Mouse (Mus musculus): ENCODE results near the gene Six1.

Gene Six1

DNA sequence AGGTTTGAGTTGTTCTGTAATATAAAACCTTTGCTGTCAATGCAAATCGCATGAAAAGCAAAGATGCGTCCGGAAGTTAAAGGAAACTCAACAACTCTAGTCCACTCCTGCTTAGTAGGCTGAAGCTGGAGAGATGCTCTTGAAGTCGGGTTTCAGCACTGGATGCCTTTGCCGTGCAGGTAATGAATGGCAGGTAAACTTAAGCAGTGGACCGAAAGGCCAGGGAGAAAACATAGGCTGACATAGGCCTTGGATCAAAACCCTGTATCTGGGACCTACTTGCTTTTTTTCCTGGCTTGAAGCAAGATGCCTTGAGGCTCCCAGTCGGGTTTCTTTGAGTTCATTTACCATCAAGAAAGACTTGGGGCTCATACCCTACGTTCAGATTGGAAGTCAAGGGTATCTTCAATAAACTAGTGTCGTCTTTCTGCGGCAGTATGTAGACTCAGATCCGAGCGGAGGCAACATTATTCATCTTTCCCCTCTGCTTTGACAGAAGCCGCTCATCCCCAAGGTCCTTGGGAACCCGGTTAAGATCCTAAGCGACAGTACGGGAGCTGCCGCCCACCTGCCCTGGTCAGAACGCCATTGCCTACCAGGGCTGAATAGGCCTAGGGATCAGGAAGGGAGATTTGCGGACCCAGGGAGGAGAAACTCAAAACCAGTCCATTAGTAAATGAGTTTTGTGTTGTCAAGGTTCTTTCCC is 4.0 kb downstream of the Six1 start:
- no peak for DNase-seq

DNA sequence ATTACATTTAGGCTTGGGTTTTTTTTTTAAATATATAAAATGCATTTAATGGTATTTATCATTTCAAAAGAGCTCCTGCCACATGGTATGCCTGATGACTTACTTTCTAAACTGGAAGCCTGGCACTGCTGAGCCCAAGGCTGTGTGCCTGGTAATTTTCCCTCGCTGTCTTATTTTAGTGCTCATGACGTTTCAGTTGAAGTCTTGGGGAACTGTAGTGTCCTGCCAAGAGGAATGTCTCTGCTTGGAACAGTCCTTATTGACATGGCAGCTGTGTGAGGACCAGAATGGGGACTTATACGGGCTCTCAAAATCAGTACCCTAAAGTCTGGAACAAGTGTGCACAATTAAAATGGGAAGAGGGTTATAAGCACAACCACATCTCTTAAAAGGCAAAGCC is 5.2 kb downstream of the Six1 start:
- DNase-seq: no peak

DNA sequence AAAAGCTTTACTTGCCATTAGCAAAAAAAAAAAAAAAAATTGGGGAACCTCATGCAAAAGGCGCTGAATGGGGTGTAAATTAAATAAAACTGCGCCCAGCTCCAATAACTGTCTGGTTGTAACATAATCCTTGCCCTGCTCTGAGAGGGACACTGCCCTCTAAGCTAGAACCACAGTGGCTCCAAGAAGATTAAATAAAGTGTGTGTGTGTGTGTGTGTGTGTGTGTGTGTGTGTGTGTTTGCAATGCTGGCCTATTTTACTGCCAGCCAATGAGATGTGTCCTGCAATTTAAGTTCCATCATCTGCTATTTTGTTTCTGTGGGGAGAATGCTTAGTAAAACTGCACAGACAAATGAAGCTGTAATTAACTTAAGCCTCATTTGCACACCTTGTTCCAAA is 6.1 kb downstream of the Six1 start:
- no peak for DNase-seq

DNA sequence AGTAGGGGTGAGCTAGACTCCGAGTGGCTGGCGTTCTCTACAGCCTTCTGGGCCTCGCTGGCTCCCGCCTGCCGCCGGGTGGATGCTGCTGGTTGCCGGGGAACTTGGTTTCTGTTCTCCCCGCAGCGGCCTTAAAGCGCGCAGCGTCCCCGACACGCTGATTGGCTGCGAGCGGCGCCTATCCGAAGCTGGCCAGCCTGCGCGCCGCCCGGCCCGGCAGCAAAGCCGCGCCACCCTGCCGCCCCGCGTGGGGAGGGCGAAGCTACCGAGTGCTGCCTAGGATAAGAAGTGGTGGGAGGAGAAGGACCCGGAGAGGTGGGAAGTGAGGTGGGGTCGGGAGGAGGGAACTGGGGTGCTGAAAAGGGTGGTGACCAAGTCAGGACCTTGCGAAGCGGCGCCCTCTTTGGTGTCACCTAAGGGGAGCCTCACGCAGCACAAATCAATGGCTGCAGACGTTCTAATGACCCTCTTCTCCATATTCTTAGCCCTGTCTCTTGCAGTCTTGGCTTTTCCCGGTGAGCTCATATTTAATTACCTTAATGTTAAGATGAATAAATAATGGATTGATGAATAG is 7.0 kb downstream of the Six1 start:
- DNase-seq: peak; percentile 71

DNA sequence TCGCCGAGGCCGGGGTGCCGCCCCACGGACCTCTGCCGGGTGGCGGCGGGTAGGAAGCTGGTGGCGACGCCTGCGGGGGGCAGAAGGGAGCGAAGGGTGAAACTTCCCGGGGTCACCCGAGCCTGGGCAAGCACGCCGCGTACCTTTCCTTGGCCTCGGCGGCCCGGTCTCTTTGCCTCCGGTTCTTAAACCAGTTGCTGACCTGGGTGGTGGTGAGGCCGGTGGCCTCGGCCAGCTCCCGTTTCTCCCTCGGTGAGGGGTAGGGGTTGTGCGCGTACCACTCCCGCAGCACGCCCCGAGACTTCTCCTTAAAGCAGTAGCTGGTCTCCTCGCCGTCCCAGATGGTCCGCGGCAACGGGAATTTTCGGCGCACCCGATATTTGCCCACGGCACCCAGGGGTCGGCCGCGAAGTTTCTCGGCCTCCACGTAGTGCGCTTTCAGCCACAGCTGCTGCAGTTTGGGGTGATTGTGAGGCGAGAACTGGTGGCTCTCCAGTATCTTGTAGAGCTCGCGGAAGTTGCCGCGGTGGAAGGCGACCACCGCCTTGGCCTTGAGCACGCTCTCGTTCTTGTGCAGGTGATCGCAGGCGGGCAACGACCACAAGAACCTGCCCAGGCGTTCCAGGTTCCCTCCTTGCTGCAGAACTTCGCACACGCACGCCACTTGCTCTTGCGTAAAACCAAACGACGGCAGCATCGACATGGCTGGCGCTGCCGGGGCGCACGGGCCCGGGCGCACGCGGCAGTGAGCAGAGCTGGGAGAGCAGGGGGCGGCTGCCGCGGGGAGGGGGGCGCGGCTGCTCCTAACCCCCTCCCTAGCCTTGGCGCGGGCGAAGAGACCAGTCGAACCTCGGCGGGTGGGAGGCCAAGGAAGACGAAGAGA is 7.7 kb downstream of the Six1 start:
- DNase-seq: no peak

DNA sequence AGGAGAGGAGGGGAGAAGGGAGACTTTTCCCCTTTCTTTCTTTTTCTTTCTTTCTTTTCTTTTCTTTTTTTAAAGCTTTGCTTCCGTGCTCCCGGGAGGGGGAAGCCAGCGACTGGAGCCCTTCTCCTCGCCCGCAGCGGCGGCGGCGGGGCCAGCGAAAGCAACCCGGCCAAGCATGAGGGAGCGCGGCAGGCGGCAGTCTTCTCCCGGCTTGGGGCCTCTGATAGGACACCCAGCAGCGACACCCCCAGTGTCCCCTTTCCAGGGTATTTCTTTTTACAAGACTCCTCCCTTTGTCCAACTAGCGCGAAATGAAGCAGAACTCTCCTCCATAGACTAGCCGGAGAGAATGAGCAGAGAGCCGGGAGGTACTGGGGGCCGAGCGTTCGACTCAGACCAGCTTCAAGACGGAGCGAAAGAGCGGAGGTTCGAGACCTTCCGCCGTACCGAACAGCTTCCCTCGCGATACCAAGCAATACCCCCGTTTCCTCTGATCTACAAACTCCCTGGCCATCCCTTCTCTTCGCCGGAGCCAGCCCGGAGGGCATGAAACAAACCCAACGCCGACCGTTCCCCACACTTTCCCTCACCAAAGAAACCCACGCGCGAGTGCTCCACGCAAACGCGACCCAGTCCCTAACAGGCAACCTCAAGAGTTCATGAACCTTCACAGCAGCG is 8.5 kb downstream of the Six1 start:
- no peak for DNase-seq

DNA sequence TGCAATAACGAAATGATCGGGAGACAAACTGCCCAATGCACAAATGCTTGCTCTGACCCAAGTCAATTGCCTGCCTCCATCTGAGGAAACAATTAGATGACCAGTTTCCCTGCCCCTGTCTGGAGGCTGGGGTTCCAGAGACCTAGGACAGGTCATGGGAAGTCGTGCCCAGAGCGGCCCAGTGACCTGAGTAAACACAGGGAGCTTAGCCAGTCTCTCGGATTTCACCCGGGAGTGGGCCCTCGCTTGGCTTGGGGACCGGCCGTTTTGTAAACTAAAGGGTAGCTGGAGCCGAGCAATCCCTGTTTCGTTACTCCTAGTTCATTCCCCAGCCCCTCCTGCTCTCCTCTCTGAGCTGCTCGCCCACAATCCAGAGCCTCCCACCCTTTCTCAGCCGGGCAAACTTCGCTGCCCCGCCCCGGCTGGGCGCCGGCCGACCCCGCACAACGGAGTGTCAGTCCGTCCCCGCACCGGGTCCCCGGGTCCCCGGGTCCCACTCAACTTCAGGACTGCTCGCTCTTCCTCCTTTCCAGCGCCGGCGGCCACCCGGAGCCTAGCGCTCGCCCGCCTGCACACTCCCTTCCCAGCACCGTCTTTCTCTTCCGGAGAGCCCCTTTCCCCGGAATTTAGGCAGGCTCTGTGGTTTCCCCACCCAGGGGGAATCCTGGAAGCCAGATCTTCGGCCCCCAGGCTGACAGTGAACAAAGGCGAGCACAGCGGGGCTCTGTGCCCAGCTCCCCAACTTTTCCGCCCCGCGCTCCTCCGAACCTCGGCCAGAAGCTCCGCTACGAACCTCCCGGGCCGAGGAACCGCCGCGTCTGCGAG is 9.3 kb downstream of the Six1 start:
- no peak for DNase-seq

DNA sequence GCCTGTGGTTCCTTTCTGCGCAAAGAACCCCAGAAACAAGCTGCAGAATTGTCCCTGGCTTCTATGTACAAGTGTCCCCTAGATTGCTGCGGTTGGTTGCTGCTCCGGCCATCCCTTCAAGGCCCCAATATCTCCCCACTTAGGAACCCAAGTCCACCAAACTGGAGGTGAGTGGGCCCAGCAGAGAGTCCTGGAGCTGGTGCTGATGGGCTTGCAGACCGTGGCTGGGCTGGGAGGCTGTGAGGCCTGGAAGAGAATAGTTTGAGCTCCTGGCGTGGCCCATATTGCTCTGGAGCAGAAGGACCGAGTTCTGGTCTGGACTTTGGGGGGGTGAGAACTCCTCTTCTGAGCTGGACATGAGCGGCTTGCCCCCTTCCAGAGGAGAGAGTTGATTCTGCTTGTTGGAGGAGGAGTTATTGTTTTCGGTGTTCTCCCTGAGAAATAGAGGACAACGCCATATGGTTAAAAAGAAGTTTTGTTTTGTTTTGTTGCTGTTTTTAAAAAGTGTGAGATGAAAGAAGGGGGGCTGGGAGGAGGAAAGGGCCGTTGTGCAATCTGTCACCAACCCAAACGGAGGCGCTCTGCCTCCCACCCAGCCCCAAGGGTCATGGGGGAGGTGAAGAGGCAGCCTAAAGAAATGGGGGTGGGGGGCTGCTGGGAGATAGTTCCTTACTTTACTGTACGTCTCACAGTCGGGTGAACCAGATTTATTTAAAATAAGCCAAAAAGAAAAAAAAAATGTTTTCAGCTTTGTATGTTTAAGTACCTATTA is 10.1 kb downstream of the Six1 start:
- no peak for DNase-seq

DNA sequence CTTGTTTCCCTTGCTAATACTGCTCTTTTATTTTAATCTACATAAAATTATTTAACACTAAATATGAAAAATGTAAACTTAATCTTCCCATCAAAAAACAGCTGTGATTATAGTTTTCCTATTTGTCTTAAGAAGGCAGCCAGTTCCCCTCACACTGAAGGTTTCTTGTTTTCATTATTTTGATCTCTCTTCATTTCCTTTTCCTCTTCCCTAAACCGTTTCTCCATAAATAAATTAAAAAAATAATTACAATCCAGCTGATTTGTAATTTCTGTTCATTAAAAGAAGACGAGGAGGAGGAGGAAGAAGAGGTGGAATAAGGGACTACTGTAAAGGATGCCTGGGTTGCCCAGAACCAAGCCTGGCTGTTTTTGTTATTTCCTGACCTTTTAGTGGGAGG is 10.8 kb downstream of the Six1 start:
- DNase-seq: no peak

DNA sequence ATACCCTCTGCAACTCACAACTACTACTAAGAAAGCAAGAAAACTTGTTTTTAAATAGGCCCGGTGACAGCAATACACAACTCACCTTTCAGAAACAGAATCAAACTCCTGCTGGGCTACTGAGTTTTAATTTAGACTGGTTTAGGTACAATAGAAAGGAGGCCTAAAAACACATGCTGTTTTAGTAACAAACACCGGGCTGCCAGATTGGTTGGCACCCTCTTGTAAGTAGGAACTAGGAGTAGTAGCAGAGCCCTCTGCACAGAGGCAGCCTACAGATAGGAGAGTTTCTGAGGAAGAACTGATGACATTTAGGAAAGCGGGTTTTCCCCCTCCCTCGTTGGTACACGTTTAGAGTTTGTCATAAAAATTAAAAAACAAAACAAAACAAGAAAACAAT is 11.3 kb downstream of the Six1 start:
- no peak for DNase-seq

DNA sequence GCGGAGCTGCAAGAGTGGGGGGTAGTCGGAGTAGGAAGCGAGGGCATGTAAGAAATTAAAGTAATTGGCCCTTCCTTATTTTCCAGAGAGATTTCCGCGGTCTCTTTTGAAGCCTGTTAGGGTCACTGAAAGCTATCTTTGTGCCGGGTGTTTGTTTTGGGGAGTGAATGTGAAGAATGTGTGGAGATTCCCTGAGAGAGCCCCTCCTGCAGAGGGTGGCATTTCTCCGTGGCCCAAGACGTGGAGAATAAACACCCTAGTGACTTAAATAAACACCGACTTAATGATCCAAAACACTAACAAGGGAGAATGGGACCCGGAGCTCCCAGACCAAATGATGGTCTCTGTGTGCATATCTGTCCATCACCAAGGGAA is 12.4 kb downstream of the Six1 start:
- no peak for DNase-seq

DNA sequence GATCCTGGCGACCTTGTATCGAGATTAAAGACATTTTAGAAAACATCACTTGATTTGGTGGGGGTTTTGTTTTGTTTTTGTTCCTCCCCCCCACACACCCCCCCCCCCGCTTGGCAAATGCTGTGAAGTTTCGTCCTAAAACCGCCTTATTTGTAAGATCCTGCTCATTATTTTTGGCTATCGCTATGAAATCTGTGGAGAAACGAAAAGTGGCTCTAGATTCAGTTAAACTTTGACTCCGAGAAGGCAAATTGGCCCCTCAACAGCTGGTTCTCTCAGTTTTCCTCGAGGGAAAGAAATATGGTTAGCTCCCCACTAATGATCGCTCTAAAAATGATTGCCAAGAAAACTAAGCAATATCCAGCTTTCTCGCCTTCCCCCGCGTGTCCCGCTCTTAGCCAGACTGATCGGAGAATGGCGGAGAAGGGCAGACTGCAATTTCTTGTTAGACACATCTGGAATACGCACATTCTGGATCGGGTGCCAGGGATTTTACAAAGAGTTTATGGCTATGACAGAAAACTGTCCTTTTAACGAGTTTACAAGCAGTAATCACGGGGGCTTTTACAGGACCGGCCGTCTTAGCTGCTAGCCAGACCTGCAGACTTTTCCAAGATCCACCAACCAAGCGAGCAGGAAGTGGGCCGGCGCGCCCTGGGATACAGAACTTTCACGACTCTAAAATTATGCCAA is 13.0 kb downstream of the Six1 start:
- DNase-seq: no peak

DNA sequence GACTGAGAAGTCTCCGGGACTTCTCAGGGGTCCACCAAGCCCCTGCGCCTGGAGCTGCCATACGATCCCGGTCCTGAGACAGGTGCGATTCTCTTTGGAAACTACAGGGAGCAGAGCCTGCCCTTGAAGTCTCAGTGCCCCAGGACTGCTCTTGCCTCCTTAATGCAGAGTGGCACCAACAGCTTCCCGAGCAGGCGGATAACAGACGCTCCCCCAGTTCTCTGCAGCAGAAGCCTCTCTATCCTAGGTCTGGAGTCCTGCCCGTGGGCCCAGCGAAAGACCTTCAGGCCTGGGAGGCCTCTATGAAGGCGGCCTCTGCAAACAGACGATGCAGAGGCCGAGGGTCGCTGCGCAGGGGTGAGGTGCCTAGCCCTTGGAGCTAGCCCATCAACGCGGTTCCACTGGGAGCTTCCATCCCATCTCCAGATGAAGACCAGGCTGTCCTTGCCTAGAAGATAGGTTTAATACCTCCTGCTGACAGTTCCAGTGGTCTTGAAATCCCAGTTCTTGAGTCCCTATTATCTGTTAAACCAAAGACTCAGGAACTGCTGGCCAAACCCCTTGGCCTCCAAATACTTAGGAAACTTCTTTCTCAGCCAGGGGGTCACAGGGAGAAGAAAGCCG is 13.6 kb downstream of the Six1 start:
- no peak for DNase-seq

DNA sequence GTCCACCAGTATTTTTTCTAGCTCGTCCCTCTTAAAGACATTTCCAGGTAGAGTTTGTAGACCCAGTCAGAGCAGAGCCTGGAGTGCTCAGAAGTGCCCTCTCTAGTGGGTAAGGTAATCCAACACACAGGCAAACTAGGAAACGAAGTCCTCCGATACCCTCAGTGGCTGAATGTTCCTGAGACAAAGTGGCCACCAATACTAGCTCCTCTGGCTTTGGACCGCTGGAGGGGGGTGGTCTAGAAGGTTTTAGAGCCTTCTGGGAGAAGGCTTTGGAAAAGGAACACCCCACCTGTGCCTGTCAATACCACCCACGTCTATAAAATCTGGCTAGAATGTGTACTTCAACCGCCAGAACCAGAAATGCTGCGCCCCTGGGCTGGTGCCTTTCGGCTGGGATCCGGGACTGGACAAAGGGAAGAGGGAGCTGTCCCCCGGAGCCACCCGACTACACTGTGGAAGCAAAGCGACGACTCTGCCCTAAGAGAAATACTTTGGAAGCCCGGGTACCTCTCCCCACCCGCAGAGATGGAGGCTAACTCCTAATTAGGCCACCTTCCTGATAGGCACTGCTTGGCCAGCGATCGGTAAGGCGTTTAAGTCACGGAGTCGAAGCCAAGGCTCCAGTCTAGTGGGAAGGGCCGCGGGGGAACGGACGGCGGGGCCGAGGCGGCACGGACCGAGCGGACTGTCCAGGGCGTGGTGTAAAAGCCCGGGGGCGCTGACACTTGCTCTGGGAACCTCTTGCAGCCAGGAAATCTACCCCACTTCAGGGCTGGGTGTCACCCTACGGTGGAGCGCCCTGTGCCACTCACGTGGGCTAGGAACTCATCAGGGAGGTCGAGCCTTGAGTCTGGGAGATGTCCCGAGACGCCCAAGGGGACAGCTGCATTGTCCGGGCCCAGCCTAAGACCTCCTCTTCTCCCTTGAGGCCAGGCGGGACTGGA is 14.4 kb downstream of the Six1 start:
- no peak for DNase-seq

DNA sequence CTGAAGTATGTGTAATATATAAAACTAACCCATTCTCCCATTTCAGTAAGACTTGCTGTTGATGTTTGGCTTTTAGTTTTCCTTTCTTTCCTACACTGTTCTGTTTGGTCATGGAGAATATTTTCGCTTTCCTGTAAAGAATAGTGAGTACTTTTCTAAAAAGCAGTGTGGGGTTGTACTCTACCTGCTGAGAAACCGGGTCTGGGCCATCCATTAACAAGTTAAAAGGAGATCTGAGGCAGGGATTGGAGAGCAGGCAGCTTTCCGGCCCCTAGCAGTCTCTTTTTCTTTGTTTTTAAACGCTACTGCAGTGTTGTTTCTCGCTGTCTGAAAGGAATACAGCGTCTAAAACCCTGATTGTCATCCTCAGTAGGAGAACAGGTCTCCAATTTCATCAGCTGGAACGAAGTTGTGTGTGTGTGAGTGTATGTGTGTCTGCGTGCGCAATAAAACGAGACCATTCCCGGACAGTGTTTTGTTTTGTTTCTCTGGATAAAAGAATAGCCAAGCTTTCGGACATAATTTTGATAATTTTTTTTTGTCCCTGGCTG is 15.2 kb downstream of the Six1 start:
- no peak for DNase-seq

DNA sequence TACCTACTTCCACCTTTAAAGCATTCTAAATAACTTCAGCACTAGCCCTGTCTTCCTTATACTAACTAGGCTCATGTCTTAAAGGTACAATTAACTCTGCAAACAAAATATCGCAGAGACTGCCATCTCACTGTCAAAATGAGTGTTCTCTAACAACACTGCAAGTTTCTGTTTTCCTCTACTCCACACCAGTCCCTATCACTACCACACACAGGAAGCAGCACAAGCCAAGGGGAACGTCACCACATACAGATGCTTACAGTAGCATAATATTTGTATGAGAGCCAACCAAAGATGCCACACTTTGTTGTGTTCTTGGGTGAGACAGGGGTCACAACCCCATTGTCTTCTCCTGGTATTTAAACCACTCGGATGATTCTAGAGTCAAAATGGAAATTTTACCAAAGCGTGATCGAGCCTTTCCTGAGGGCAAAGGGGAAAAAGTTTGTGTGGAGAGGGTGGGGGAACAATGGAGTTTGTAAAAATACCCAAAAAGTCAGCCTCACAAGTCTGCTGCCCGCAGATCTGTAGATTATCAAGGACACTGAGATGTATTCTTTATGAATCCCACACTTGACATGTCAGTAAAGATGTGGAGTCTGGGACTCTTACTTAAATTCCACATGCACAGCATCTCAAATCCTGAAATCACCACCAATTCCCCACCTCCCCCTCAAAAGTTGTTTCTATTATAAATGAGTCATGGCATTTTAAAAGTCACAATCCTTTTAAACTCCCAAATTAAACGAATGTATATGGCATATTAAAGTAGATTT is 16.1 kb downstream of the Six1 start:
- DNase-seq: no peak

DNA sequence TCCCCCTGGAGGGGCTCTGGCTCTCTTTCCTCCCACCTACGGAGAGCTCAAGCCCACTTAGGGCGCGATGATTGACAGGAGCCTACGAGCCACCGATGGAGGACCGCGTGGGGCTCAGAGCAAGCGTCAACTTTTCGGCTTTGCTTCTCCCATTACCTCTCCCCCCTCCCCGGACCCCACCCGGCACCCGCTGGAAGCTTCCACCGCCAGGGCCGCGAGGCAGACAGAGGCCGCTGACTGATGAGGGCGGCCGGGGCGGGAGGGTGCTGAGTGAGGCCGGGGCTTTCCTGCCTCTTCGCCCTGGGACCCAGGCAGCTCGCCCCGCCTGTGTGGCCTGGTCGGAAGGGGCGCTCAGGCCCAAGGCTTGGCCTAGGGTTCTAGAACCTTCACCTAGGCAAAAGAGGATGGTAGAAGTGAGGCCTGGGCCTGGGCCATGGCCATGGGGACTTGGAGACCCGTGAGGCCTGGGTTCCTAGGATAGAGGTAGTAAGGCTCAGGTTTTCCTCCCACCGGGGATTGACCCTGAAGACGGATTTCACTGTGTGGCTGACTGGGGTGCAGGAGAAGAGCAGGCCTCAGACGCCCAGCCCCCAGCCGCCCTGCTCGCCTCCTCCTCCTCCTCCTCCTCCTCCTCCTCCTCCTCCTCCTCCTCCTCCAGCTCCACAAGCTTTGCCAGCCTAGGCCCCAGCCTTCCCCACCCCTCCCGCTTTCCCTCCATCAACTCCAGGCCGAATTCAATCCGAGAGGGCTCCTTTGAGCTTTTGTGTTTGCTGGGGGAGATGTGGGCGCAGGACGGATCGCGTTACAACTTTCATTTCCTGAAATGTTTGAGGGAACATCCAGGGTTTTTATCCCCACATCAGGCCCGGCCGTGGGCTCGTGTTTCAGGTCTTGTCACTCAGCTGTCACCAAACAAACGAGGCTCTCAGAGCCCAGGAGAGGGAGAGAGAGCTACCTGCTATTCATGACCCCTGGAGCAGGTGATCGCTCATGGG is 18.5 kb downstream of the Six1 start:
- DNase-seq: no peak

Data from thymus, postnatal 25 days (tissue).